Comparison of ENCODE assay signal across 9 mouse cellular contexts in genomic region chr12:105336094-105336420, GRCm38 (mm10). TPM values are rescaled to one million over a fixed set of nuclear protein-coding genes. Genes with fewer than 3 reads are reported as not detected.
DNase-seq lines count a peak whose midpoint lies in the region; ATAC-seq and TF ChIP-seq lines count a peak whose summit lies in the region.
"Had no signal": no experiment of that assay in that cellular context is flagged by ENCODE, and none has a peak within 500 bp of the region (broad histone marks: within the 10 kb centered on the region; RNA-seq: fewer than 3 reads in every experiment).

No protein-coding gene starts in this region.

- H3K27ac ChIP-seq in lung, embryonic 16.5 days (ENCODE audit: low read length): no peak overlapping the region
- no peak overlapping the region for H3K27ac ChIP-seq in limb, embryonic 13.5 days

- H3K27me3 ChIP-seq in lung, embryonic 16.5 days (ENCODE audit: control insufficient read depth, insufficient read depth, low read depth, low read length): peaks cover 37% of the 10 kb centered on the region
- H3K27me3 ChIP-seq in limb, embryonic 13.5 days: peaks cover 70% of the 10 kb centered on the region

- no peaks in the 10 kb centered on the region for H3K9me3 ChIP-seq in lung, embryonic 16.5 days (ENCODE audit: control insufficient read depth, low read length)
- H3K9me3 ChIP-seq in limb, embryonic 13.5 days: no peaks in the 10 kb centered on the region

- TF ChIP-seq CTCF in lung, adult 2 months (IDR thresholded peaks at IDR 0.05; ENCODE audit: insufficient read depth, low read length): no peak

- peak overlapping the region; percentile 62 for H3K4me3 ChIP-seq in lung, embryonic 16.5 days (ENCODE audit: low read length)
- H3K4me3 ChIP-seq in lung, adult 2 months (replicated peaks; ENCODE audit: extremely low read depth, low read depth, low read length): no peak overlapping the region
- H3K4me3 ChIP-seq in limb, embryonic 13.5 days: peak overlapping the region; percentile 69

- H3K4me1 ChIP-seq in lung, embryonic 16.5 days (replicated peaks; ENCODE audit: control insufficient read depth, insufficient read depth, low read length): peaks cover 6% of the 10 kb centered on the region
- H3K4me1 ChIP-seq in lung, adult 2 months (ENCODE audit: control insufficient read depth, insufficient read depth, low read length): no peaks in the 10 kb centered on the region
- peaks cover 16% of the 10 kb centered on the region for H3K4me1 ChIP-seq in limb, embryonic 13.5 days

- ATAC-seq in lung, embryonic 16.5 days (ENCODE audit: low read depth): no peak
- ATAC-seq in limb, embryonic 13.5 days (ENCODE audit: low FRiP score, low read depth): no peak
- no peak for ATAC-seq in CD4-positive, CD25-positive, alpha-beta regulatory T cell, adult 4 months

- TF ChIP-seq POLR2A in lung, adult 2 months (IDR thresholded peaks at IDR 0.05; ENCODE audit: borderline replicate concordance, extremely low read depth, low read depth, low read length): no peak

- WGBS in lung, embryonic 16.5 days: 16% methylated on average over 8 of the region's 8 CpGs
- 25% methylated on average over 8 of the region's 8 CpGs for WGBS in lung, adult 2 months
- WGBS in limb, embryonic 13.5 days: 10% methylated on average over 8 of the region's 8 CpGs

- H3K4me2 ChIP-seq in lung, embryonic 16.5 days (ENCODE audit: low read depth, low read length): peak overlapping the region; percentile 98
- H3K4me2 ChIP-seq in limb, embryonic 13.5 days (replicated peaks): peak overlapping the region; percentile 99

- DNase-seq in cerebellum, adult 18-20 months: peak; percentile 35 to 63
- DNase-seq in cerebellum, adult 11 months: no peak
- no peak for DNase-seq in lung, adult 2 months
- DNase-seq in testis, postnatal 10 days (ENCODE audit: low spot score): no peak
- no peak for DNase-seq in gastrocnemius, postnatal 25 days

- no peak overlapping the region for H3K9ac ChIP-seq in lung, embryonic 16.5 days (ENCODE audit: low read length)
- H3K9ac ChIP-seq in limb, embryonic 13.5 days: peak overlapping the region; percentile 35

- H3K36me3 ChIP-seq in lung, embryonic 16.5 days (ENCODE audit: control insufficient read depth, insufficient read depth, low read length): no peaks in the 10 kb centered on the region
- no peaks in the 10 kb centered on the region for H3K36me3 ChIP-seq in limb, embryonic 13.5 days

RNA-seq across cellular contexts. Expression of gene Tunar, which starts 2.4 kb away (rescaled TPM):
- 0.16 and 0.24 TPM in 2 replicates for polyA plus RNA-seq in lung, embryonic 16.5 days (2015; fragmentation: Nextera tagmentation; extraction: Ambion mirVana)
- polyA plus RNA-seq in lung, adult 2 months (2012; rRNA removed): not detected in 2 replicates
- polyA plus RNA-seq in limb, embryonic 13.5 days (2015; fragmentation: Nextera tagmentation; extraction: Ambion mirVana): 0.24 and 0.36 TPM in 2 replicates
- not detected for total RNA-seq in gastrocnemius, postnatal 25 days (2021)
- not detected for polyA plus RNA-seq in CD4-positive, CD25-positive, alpha-beta regulatory T cell, adult 4 months (2017; shearing (Covaris generic))
- total RNA-seq: neutrophil, adult 5-6 weeks had no signal

Comparison
In these comparisons a context has a peak if more than half of its experiments do, and no peak if none do; other contexts are left out.
1. DNase-seq: peak in cerebellum, adult 18-20 months (2 of 2); none in cerebellum, adult 11 months (single experiment), lung, adult 2 months (single experiment), testis, postnatal 10 days (single experiment) and gastrocnemius, postnatal 25 days (single experiment).